Mouse (Mus musculus): ENCODE results near the gene Fgd6.

DNA sequence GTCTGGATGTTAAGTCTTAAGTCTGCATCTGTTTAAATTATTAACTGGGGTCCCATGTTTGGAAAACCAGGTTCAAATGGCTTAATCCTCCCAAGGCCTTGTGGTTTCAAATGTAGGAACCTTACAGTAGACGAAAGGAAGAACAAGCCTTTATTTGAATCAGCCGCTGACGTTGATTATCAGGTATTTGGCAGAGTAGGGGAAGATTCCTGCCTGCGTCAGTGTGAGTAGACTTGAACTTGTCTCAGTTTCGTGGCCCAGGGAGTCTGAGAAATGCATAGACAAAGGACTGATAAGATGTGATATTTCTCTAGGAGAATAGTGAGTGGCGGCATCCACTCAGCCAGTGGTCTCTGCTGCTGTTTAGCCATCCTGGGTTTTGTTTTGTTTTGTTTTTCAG is 73.0 kb downstream of the Fgd6 start:
- TF ChIP-seq CTCF (IDR thresholded peaks at IDR 0.05; ENCODE audit: insufficient read depth, low read depth, low read length) (no peak), POLR2A (IDR thresholded peaks at IDR 0.05; ENCODE audit: insufficient read depth, low read depth, low read length) (no peak)
